Comparison of ENCODE assay signal across 8 mouse cellular contexts in the genomic region with DNA sequence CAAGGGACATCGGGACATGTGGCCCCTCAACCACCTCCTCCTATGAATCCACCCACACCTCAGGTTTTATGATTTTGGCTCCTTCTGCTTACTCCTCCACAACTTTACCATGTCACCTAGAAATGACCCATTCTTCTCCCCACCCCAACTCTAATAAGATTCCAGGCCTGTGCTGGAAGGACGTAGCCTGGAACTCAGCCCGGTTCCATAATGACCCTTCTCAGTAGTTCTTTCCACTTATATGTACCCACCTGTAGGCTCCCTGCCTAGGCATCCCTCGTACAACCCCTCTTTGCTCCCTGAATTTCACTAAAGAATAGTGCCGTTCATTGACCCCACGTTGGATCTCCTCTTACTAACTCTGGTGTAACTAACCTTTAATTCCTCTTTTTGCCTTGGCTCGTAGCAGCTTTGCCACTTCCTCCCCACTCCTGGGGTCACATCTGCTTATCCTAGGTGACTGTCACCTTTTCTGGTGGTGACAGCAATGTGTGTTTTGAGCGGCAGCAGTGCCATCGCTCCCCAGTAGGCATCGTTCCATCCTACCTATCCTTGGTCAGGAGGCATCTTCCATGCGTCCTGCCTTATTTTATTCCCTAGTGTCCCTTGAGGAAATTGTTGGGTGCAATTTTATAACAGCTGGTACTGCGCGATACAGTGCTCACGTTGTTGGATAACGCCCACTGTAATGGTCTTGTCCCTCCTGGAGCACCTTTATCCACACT. TPM values are rescaled to one million over a fixed set of nuclear protein-coding genes. Genes with fewer than 3 reads are reported as not detected.
DNase-seq lines count a peak whose midpoint lies in the region; ATAC-seq and TF ChIP-seq lines count a peak whose summit lies in the region.

No protein-coding gene starts in this region.

- H3K9me3 ChIP-seq in embryonic facial prominence, embryonic 12.5 days = no peaks in the 10 kb centered on the region
- no peaks in the 10 kb centered on the region for H3K9me3 ChIP-seq in intestine, embryonic 14.5 days (ENCODE audit: control insufficient read depth, low read length)
- H3K9me3 ChIP-seq in midbrain, embryonic 13.5 days = no peaks in the 10 kb centered on the region

- DNase-seq in lung, adult 2 months = peak; percentile 22
- DNase-seq in lung, postnatal 14 days = no peak
- DNase-seq in intestine, embryonic 14.5 days (ENCODE audit: low spot score) = no peak
- no peak for DNase-seq in embryo, embryonic 11 days
- DNase-seq in right cerebral cortex, postnatal 14 days = no peak
- DNase-seq in right cerebral cortex, postnatal 4 days = no peak

- ATAC-seq in embryonic facial prominence, embryonic 12.5 days (ENCODE audit: insufficient number of reproducible peaks, insufficient read depth, low FRiP score, low TSS enrichment) = no peak
- ATAC-seq in intestine, embryonic 14.5 days (replicated peaks; ENCODE audit: low FRiP score, low TSS enrichment, low read depth) = no peak
- no peak for ATAC-seq in midbrain, embryonic 13.5 days

- 21% methylated on average over 15 of the region's 15 CpGs for WGBS in lung, adult 2 months
- WGBS in embryonic facial prominence, embryonic 12.5 days = 48% methylated on average over 15 of the region's 15 CpGs
- 39% methylated on average over 15 of the region's 15 CpGs for WGBS in intestine, embryonic 14.5 days
- 50% methylated on average over 15 of the region's 15 CpGs for WGBS in midbrain, embryonic 13.5 days

- peaks cover 15% of the 10 kb centered on the region for H3K4me1 ChIP-seq in lung, adult 2 months (ENCODE audit: control insufficient read depth, insufficient read depth, low read length)
- peaks cover 27% of the 10 kb centered on the region for H3K4me1 ChIP-seq in embryonic facial prominence, embryonic 12.5 days
- peaks cover 24% of the 10 kb centered on the region for H3K4me1 ChIP-seq in intestine, embryonic 14.5 days (replicated peaks; ENCODE audit: control insufficient read depth, insufficient read depth, low read length)
- peaks cover 39% of the 10 kb centered on the region for H3K4me1 ChIP-seq in midbrain, embryonic 13.5 days (replicated peaks)

- H3K4me3 ChIP-seq in lung, adult 2 months (replicated peaks; ENCODE audit: extremely low read depth, low read depth, low read length) = peak overlapping the region; percentile 89
- peak overlapping the region; percentile 96 for H3K4me3 ChIP-seq in embryonic facial prominence, embryonic 12.5 days
- H3K4me3 ChIP-seq in intestine, embryonic 14.5 days (ENCODE audit: low read depth, low read length) = peak overlapping the region; percentile 87
- peak overlapping the region; percentile 98 for H3K4me3 ChIP-seq in midbrain, embryonic 13.5 days (replicated peaks)

- TF ChIP-seq CTCF in lung, adult 2 months (IDR thresholded peaks at IDR 0.05; ENCODE audit: insufficient read depth, low read length) = no peak

- no peak for TF ChIP-seq POLR2A in lung, adult 2 months (IDR thresholded peaks at IDR 0.05; ENCODE audit: borderline replicate concordance, extremely low read depth, low read depth, low read length)

- no peaks in the 10 kb centered on the region for H3K27me3 ChIP-seq in embryonic facial prominence, embryonic 12.5 days
- no peaks in the 10 kb centered on the region for H3K27me3 ChIP-seq in intestine, embryonic 14.5 days (replicated peaks; ENCODE audit: control insufficient read depth, insufficient read depth, low read length)
- H3K27me3 ChIP-seq in midbrain, embryonic 13.5 days = no peaks in the 10 kb centered on the region

- 0 out of 2 replicates have a peak overlapping the region, but pooled peaks have one; percentile 97 for H3K27ac ChIP-seq in embryonic facial prominence, embryonic 12.5 days
- no peak overlapping the region for H3K27ac ChIP-seq in intestine, embryonic 14.5 days (ENCODE audit: low read depth)
- H3K27ac ChIP-seq in midbrain, embryonic 13.5 days = peak overlapping the region; percentile 97

- peak overlapping the region; percentile 99 for H3K9ac ChIP-seq in embryonic facial prominence, embryonic 12.5 days
- H3K9ac ChIP-seq in intestine, embryonic 14.5 days (ENCODE audit: low read length) = peak overlapping the region; percentile 98
- peak overlapping the region; percentile 100 for H3K9ac ChIP-seq in midbrain, embryonic 13.5 days (replicated peaks)

- peak overlapping the region; percentile 85 for H3K4me2 ChIP-seq in embryonic facial prominence, embryonic 12.5 days (replicated peaks)
- peak overlapping the region; percentile 67 for H3K4me2 ChIP-seq in intestine, embryonic 14.5 days (ENCODE audit: low read length)
- peak overlapping the region; percentile 96 for H3K4me2 ChIP-seq in midbrain, embryonic 13.5 days (replicated peaks)

- H3K36me3 ChIP-seq in embryonic facial prominence, embryonic 12.5 days = peaks cover 35% of the 10 kb centered on the region
- peaks cover 36% of the 10 kb centered on the region for H3K36me3 ChIP-seq in intestine, embryonic 14.5 days (ENCODE audit: control insufficient read depth, insufficient read depth, low read length)
- H3K36me3 ChIP-seq in midbrain, embryonic 13.5 days = peaks cover 34% of the 10 kb centered on the region

RNA-seq across cellular contexts. Expression of gene Ube2q1, which starts 1.0 kb away (rescaled TPM):
- 24.4 and 25.2 TPM in 2 replicates for polyA plus RNA-seq in lung, adult 2 months (2012; rRNA removed)
- polyA plus RNA-seq in embryonic facial prominence, embryonic 12.5 days (2016; fragmentation: Nextera tagmentation; extraction: Ambion mirVana) = 17.5 and 18.0 TPM in 2 replicates
- polyA plus RNA-seq in intestine, embryonic 14.5 days (2014; fragmentation: Nextera tagmentation; extraction: Ambion mirVana) = 21.3 and 21.9 TPM in 2 replicates
- polyA plus RNA-seq in midbrain, embryonic 13.5 days (2015; fragmentation: Nextera tagmentation; extraction: Ambion mirVana) = 13.4 and 15.8 TPM in 2 replicates

RNA-seq across cellular contexts. Expression of gene Chrnb2, which starts 10.0 kb away (rescaled TPM):
- polyA plus RNA-seq in lung, adult 2 months (2012; rRNA removed) = 0.60 and 0.70 TPM in 2 replicates
- polyA plus RNA-seq in embryonic facial prominence, embryonic 12.5 days (2016; fragmentation: Nextera tagmentation; extraction: Ambion mirVana) = 3.2 and 4.3 TPM in 2 replicates
- 2.6 TPM in 2 replicates for polyA plus RNA-seq in intestine, embryonic 14.5 days (2014; fragmentation: Nextera tagmentation; extraction: Ambion mirVana)
- 31.8 and 32.3 TPM in 2 replicates for polyA plus RNA-seq in midbrain, embryonic 13.5 days (2015; fragmentation: Nextera tagmentation; extraction: Ambion mirVana)

RNA-seq across cellular contexts. Expression of gene She, which starts 56.8 kb away (rescaled TPM):
- polyA plus RNA-seq in lung, adult 2 months (2012; rRNA removed) = 15.1 and 16.3 TPM in 2 replicates
- 4.8 and 5.0 TPM in 2 replicates for polyA plus RNA-seq in embryonic facial prominence, embryonic 12.5 days (2016; fragmentation: Nextera tagmentation; extraction: Ambion mirVana)
- polyA plus RNA-seq in intestine, embryonic 14.5 days (2014; fragmentation: Nextera tagmentation; extraction: Ambion mirVana) = 4.2 TPM in 2 replicates
- 1.1 and 1.6 TPM in 2 replicates for polyA plus RNA-seq in midbrain, embryonic 13.5 days (2015; fragmentation: Nextera tagmentation; extraction: Ambion mirVana)

RNA-seq across cellular contexts. Expression of gene Adar, which starts 59.6 kb away (rescaled TPM):
- 23.4 and 31.2 TPM in 2 replicates for polyA plus RNA-seq in lung, adult 2 months (2012; rRNA removed)
- 15.0 and 15.1 TPM in 2 replicates for polyA plus RNA-seq in embryonic facial prominence, embryonic 12.5 days (2016; fragmentation: Nextera tagmentation; extraction: Ambion mirVana)
- 13.4 and 14.5 TPM in 2 replicates for polyA plus RNA-seq in intestine, embryonic 14.5 days (2014; fragmentation: Nextera tagmentation; extraction: Ambion mirVana)
- polyA plus RNA-seq in midbrain, embryonic 13.5 days (2015; fragmentation: Nextera tagmentation; extraction: Ambion mirVana) = 22.1 and 23.2 TPM in 2 replicates
